Mouse (Mus musculus) bone marrow, adult 2 months (tissue): Measurements from ENCODE around the gene Rps6ka5.

Experiments used
- CTCF ChIP-seq: fragments of 200-500 bp; IDR thresholded peaks from 2 replicates; pipeline ENCODE4 v1.5.1; 2011; ENCODE audit warnings: low read length, control low read depth; ENCODE audit not compliant: control insufficient read depth, insufficient read depth
- POLR2A ChIP-seq: fragments of 200-500 bp; IDR thresholded peaks from 2 replicates; pipeline ENCODE4 v1.6.1; 2011; ENCODE audit warnings: low read depth, mild to moderate bottlenecking, control low read depth, low read length, borderline replicate concordance; ENCODE audit not compliant: control insufficient read depth

DNA sequence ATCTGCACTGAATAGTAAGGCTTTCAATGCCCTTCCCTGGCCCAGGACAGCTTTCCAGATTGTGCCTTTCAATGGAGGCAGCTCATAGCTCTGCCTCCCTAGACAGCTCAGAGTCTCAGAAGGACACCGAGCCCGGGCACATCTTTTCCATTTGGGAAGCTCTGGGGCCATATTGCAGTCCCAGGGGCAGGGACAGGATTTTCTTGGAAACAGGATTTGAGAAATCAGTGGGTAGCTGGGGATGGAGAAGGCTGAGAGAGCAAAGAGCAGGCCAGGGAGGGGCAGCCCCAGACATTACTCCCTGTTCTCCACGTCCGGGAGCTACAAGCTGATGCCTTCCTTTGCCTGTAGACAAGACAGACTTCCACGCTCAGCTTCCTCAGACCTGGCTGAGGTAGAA is 197.1 kb downstream of the Rps6ka5 start:
- TF ChIP-seq POLR2A = no peak
- TF ChIP-seq CTCF = no peak
